In genomic region chr2:69861485-69862091, GRCm38 (mm10) we compare ENCODE assay signal across 8 mouse cellular contexts. TPM values are rescaled to one million over a fixed set of nuclear protein-coding genes. Genes with fewer than 3 reads are reported as not detected.
A peak's percentile ranks its signal among the peaks of the same experiment; 100 is the strongest.
DNase-seq lines count a peak whose midpoint lies in the region; ATAC-seq and TF ChIP-seq lines count a peak whose summit lies in the region.

Gene Ssb, plus strand, starts transcription at chr2:69861562.

- DNase-seq in forebrain, embryonic 14.5 days (ENCODE audit: low spot score), result peak; percentile 97
- peak; percentile 83 for DNase-seq in heart, postnatal 25 days (ENCODE audit: low spot score)
- DNase-seq in layer of hippocampus, adult 18-20 months (ENCODE audit: low spot score in 2 of 2), result peak; percentile 86 to 95
- peak; percentile 87 for DNase-seq in lung, adult 2 months
- DNase-seq in thymus, adult 18-20 months, result peak; percentile 87 to 89

- no peak for TF ChIP-seq EP300 in ES-Bruce4 (IDR thresholded peaks at IDR 0.05; ENCODE audit: insufficient read depth, low read depth, low read length)

- WGBS in forebrain, embryonic 14.5 days, result under 1% methylated on average over 60 of the region's 66 CpGs
- under 1% methylated on average over 66 of the region's 66 CpGs for WGBS in lung, adult 2 months

- H3K4me3 ChIP-seq in ES-Bruce4 (ENCODE audit: low read depth, low read length), result peak within 1 kb of the TSS; percentile 98
- H3K4me3 ChIP-seq in forebrain, embryonic 14.5 days (ENCODE audit: low read depth, low read length), result peak within 1 kb of the TSS; percentile 100
- peak within 1 kb of the TSS; percentile 96 for H3K4me3 ChIP-seq in lung, adult 2 months (replicated peaks; ENCODE audit: extremely low read depth, low read depth, low read length)

- ATAC-seq in cerebellum, adult (ENCODE audit: insufficient number of reproducible peaks, low FRiP score, low TSS enrichment), result peak; percentile 92
- peak; percentile 98 for ATAC-seq in forebrain, embryonic 14.5 days
- peak; percentile 95 for ATAC-seq in neutrophil, adult 5-6 weeks (ENCODE audit: extremely low read depth, insufficient number of reproducible peaks, low FRiP score, poor library complexity, severe bottlenecking)

- no peaks in the 10 kb centered on the region for H3K9me3 ChIP-seq in ES-Bruce4 (replicated peaks; ENCODE audit: control insufficient read depth, insufficient read depth, low read length, poor library complexity, severe bottlenecking)
- no peaks in the 10 kb centered on the region for H3K9me3 ChIP-seq in forebrain, embryonic 14.5 days (replicated peaks; ENCODE audit: control insufficient read depth, low read length)

- H3K36me3 ChIP-seq in ES-Bruce4 (ENCODE audit: control insufficient read depth, insufficient read depth, low read length, poor library complexity, severe bottlenecking), result peaks cover 19% of the 10 kb centered on the region
- peaks cover 14% of the 10 kb centered on the region; the same call in 1 of the 2 replicates for H3K36me3 ChIP-seq in forebrain, embryonic 14.5 days (ENCODE audit: control insufficient read depth, insufficient read depth, low read length)

- TF ChIP-seq POLR2A in ES-Bruce4 (IDR thresholded peaks at IDR 0.05; ENCODE audit: insufficient read depth, low read length), result peak; percentile 70
- peak; percentile 86 for TF ChIP-seq POLR2A in lung, adult 2 months (IDR thresholded peaks at IDR 0.05; ENCODE audit: borderline replicate concordance, extremely low read depth, low read depth, low read length)

- intact Hi-C loops in heart, postnatal 25 days (cut with DNase I), result loop anchor here (2.0 to 10.0 kb wide), 5 partner anchors 23 to 227 kb away; partner anchors contain the start of genes Klhl23 and Mettl5

- peak within 1 kb of the TSS; percentile 74 for H3K4me2 ChIP-seq in forebrain, embryonic 14.5 days (ENCODE audit: low read length)

- no peaks in the 10 kb centered on the region for H3K4me1 ChIP-seq in ES-Bruce4 (ENCODE audit: control insufficient read depth, insufficient read depth, low read length)
- peaks cover 12% of the 10 kb centered on the region for H3K4me1 ChIP-seq in forebrain, embryonic 14.5 days (ENCODE audit: control insufficient read depth, insufficient read depth, low read length)
- no peaks in the 10 kb centered on the region for H3K4me1 ChIP-seq in lung, adult 2 months (ENCODE audit: control insufficient read depth, insufficient read depth, low read length)

- no peaks in the 10 kb centered on the region for H3K27me3 ChIP-seq in ES-Bruce4 (ENCODE audit: control insufficient read depth, insufficient read depth, low read length, poor library complexity, severe bottlenecking)
- no peaks in the 10 kb centered on the region for H3K27me3 ChIP-seq in forebrain, embryonic 14.5 days (replicated peaks; ENCODE audit: control insufficient read depth, insufficient read depth, low read length)

- H3K27ac ChIP-seq in ES-Bruce4 (ENCODE audit: insufficient read depth, low read length), result peak within 1 kb of the TSS; percentile 84
- peak within 1 kb of the TSS; percentile 88 for H3K27ac ChIP-seq in forebrain, embryonic 14.5 days (ENCODE audit: low read depth, low read length)

- H3K9ac ChIP-seq in ES-Bruce4 (ENCODE audit: low read depth, poor library complexity, severe bottlenecking), result peak within 1 kb of the TSS; percentile 97
- peak within 1 kb of the TSS; percentile 99 for H3K9ac ChIP-seq in forebrain, embryonic 14.5 days (ENCODE audit: low read length)

- TF ChIP-seq CTCF in ES-Bruce4 (IDR thresholded peaks at IDR 0.05; ENCODE audit: low read depth, low read length), result no peak
- TF ChIP-seq CTCF in lung, adult 2 months (IDR thresholded peaks at IDR 0.05; ENCODE audit: insufficient read depth, low read length), result no peak

RNA-seq across cellular contexts. Expression of gene Ssb, which starts in this region (rescaled TPM):
- 393 and 460 TPM in 2 replicates for polyA plus RNA-seq in ES-Bruce4 (2011; ENCODE audit: insufficient read depth, insufficient read length, low read depth, missing spikeins)
- 298 and 301 TPM in 2 replicates for polyA plus RNA-seq in forebrain, embryonic 14.5 days (2014; fragmentation: Nextera tagmentation; extraction: Ambion mirVana)
- 10 to 100 TPM; 59.5 to 71.5 TPM for total RNA-seq in heart, postnatal 25 days (2021)
- total RNA-seq in layer of hippocampus, adult 18-20 months (2021), result 100 to 1,000 TPM; 119 to 132 TPM
- 1.7 and 4.2 TPM in 2 replicates for polyA plus RNA-seq in lung, adult 2 months (2012; rRNA removed)
- 231 and 278 TPM in 2 replicates for total RNA-seq in neutrophil, adult 5-6 weeks (2017)

Comparison
In these comparisons a context has a peak if more than half of its experiments do, and no peak if none do; other contexts are left out.
1. Peak in every context shown above with its lines: DNase-seq, ATAC-seq, H3K4me3 ChIP-seq and H3K27ac ChIP-seq.
2. RNA of gene Ssb (polyA plus RNA-seq): 393 to 460 TPM in ES-Bruce4 and 298 to 301 TPM in forebrain, embryonic 14.5 days; 1.7 to 4.2 TPM in lung, adult 2 months; every median in the first group is over 10 times any median in the second.